Mouse (Mus musculus) 3134 (cell line): ENCODE results near the gene Tmem80.

Experiments
- DNase-seq: peaks from one replicate; pipeline ENCODE4 v3.0.0-alpha.2; 2011; ENCODE audit warnings: low spot score; ENCODE audit not compliant: insufficient read length; ENCODE audit errors: extremely low read depth

Tmem80 gene

DNA sequence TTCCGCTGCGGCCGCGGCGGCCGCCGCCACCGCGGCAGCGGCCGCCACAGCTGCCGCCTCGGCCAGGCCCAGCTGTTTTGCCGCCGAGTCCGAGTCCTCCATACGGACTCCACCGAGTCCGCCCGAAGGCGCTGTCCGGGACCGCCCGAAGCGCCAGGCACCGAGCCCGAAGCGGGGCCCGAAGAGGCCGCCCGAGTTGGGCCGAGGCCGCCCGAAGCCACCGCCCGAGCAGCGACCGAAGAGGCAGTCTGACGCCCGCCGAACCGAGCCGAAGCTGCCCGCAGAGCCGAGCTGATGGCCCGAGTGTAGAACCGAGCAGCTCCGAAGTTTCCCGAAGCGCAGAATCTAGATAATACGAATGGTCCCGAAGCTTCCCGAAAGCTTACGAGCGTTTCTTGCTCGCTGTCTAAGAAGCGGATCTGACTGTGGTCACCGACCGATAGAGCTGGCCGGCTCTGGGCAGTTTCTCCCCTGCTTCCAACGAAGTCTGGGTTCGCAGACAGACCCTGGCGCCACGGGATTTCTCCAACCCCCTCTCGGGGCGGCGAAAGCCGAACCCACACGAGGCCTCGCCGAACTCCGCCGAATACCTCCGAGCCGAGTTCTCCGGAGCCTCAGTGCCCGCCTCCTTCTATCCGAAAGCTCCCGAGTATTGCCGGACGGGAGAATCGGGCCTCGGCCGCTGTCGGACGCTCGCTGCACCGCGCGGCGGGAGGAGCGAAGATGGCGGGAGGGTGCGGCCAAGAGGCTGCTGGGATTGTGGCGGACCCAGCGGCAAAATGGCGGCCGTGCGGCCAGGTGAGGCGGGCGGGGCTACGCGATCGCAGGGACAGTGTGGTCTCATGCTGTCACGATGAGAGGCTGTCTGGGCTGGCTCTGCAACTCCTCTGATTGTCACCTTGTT is at the start of gene Tmem80, which contains the start of gene Deaf1:
Tmem80 (plus strand) TSS at position 271 of the 904 bp plus-strand sequence.
Deaf1 (minus strand) TSS at position 222 of the 904 bp plus-strand sequence.
- peak; percentile 95 for DNase-seq

DNA sequence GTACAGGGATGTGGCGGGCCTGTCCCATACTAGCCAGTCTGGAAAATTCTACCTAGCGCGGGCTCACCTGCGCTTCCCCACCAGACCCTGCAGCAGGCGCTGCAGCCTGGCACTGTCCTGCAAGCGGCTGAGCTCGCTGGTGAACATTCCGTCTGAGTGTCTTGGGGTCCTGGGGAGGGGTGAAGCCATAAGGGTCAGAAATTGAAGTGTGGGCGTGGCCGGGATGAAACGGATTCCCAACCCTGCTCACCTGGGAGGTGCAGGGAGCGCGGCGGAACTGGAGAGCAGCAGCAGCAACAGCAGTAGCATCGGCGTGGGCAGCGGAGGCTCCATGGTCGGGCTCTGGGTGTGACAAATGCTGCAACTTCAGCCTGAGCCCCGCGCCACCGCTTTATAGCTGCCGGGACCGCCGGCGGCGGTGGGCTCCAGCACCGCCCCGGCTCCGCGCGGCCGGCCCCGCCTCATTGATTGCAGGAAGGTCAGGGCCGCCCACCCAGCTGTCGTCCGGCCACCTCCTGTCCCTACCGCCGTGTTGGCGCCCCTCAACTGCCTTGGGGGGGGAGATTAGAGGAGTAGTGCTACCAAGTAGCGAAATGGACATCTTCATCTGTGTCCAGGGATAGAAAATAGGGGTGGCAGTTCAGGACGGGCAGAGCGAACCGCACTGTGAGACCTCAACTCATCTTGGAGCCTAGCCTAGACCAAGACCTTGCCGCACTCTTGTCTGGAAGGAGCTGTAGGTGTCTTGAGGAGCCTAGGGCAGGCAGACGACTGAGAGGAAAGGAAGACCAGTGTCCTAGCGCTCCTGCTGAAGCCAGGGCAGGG is 48.6 kb upstream of the Tmem80 start, which contains the start of gene Sct:
Sct (minus strand) TSS at position 368 of the 825 bp plus-strand sequence.
- no peak for DNase-seq

DNA sequence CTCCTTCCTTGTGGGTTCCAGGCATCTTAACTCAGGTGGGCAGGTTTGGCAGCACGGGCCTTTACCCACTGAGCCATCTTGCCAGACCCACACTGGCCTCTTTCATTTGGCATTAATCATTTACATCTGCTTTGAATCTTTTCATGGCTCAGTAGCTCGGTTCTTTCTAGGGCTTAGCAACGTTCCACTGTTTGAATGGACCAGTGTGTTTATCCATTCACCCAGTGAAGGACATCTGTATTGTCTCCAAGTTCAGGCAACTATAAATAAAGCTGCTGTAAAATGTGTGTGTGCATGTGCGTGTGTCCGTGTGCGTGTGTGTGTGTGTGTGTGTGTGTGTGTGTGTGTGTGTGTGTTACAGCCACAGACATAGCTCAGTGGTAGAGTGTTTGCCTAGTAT is 46.1 kb upstream of the Tmem80 start:
- DNase-seq, result no peak

DNA sequence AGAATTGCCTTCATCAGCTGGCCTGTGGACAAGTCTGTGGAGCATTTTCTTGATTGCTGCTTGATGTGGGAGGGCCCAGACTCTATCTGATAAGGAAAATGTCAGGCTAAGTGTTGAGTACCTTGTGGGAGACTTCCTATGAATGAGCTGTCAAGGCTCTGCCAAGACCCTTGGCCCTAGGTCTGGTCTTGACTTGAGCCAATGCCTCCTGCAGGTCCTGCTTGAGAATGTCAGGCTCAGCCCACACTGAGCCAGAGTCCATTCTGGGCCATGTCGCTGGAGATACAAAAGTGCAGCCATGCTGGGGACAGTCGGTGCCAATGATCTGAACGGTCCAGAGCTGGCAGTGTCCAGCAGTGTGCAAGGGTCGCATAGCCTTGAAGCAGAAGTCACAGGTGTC is 44.8 kb upstream of the Tmem80 start:
- DNase-seq, result no peak

DNA sequence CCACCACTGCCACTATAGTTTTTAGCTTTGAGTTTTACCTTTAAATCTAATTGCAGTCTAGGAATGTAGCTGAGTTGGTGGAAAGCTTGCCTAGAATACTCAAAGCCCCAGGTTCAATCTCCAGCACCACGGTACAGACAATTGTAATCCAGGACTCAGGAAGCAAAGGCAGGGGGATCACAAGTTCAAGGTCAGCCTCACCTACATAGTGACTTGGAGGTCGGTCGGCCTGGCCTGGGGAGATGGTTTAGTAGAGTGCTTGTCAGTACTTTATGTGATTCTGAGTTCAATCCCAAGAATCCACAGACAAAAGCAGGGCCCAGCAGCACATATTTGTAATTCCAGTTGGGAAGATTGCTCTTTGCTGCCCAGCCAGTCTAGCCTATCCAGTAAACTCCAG is 39.5 kb upstream of the Tmem80 start:
- DNase-seq, result no peak

DNA sequence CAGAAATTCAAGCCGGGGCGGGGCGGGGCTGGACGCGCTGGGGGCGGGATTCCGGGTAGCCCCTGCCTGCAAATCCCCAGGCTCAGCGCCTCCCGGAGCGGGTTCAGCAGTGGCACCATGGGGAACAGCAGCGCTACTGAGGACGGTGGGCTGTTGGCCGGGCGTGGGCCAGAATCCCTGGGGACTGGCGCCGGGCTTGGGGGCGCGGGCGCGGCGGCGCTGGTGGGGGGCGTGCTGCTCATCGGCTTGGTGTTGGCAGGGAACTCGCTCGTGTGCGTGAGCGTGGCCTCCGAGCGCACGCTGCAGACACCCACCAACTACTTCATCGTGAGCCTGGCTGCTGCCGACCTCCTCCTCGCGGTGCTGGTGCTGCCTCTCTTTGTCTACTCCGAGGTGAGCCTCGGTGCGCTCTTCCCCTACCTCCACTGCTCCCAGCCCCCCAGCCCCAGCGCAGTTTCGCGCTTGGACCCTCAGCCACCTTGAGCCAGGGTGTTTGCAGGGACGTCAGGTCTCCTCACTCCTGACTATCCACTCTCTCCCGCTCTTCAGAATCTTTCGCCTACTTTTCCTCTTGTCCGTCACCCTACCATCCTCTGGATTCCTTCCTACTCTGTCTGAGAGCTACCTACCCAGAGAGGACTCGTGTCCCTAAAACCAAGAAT is 35.5 kb upstream of the Tmem80 start, which contains the start of gene Drd4:
Drd4 (plus strand) TSS at position 86 of the 662 bp plus-strand sequence.
- DNase-seq, result no peak

DNA sequence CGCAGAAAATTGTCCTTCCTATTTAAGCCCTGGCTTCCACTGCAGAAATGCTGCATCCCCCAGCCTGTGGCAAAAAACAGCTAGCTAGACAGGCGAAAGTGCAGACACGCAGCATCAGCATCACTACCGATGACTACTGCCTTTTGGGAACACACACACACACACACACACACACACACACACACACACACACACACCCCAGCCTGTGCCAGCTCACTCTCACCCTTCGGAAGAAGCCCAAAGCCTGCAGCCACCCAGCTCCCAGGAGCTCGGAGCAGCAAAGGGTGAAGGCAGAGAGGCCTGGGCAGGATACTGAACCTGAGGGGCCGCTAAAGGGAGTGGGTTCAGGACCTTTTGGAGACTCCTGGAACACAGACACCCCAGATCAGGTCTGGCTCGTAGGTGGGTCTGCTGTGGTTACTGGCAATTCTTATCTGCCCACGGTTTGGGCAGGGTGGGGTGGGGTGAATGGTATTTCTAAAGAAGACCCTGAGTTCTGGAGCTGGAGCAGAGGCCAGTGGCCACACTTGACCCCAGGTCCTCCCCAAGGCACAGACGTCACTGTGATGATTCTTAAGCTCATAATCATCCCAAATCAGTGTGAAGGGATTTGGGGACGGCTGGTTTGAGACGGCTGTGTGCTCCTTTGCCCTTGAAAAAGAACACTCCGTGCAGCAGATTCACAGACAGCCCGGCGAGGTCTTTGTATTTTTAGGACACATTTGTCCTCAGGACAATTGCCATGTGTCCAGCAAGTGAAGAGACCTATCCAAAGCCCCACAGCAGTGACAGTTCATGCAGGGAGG is 34.8 kb upstream of the Tmem80 start:
- DNase-seq, result no peak

DNA sequence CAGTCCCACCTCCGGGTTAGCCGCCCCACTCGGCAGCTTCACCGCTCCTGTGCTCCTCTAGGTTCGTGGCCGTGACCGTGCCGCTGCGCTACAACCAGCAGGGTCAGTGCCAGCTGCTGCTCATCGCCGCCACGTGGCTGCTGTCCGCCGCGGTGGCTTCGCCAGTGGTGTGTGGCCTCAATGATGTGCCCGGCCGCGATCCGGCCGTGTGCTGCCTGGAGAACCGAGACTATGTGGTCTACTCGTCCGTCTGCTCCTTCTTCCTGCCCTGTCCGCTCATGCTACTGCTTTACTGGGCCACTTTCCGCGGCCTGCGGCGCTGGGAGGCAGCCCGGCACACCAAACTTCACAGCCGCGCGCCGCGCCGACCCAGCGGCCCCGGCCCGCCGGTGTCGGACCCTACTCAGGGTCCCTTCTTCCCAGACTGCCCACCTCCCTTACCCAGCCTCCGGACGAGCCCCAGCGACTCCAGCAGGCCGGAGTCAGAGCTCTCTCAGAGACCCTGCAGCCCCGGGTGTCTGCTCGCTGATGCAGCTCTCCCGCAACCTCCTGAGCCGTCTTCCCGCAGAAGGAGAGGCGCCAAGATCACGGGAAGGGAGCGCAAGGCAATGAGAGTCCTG is 33.6 kb upstream of the Tmem80 start:
- DNase-seq, result no peak

DNA sequence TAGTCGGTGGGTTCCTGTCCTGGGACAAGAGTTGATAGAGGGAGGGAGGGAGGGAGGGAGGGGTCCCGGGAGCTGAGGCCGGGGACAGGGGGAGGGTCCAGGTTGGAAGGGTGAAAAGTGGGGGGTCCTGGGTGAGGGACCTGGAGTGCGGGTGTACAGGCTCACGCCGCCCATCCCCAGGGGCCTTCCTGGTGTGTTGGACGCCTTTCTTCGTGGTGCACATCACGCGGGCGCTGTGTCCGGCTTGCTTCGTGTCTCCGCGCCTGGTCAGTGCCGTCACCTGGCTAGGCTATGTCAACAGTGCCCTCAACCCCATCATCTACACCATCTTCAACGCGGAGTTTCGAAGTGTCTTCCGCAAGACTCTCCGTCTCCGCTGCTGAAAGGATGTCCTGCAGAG is 33.1 kb upstream of the Tmem80 start:
- no peak for DNase-seq

DNA sequence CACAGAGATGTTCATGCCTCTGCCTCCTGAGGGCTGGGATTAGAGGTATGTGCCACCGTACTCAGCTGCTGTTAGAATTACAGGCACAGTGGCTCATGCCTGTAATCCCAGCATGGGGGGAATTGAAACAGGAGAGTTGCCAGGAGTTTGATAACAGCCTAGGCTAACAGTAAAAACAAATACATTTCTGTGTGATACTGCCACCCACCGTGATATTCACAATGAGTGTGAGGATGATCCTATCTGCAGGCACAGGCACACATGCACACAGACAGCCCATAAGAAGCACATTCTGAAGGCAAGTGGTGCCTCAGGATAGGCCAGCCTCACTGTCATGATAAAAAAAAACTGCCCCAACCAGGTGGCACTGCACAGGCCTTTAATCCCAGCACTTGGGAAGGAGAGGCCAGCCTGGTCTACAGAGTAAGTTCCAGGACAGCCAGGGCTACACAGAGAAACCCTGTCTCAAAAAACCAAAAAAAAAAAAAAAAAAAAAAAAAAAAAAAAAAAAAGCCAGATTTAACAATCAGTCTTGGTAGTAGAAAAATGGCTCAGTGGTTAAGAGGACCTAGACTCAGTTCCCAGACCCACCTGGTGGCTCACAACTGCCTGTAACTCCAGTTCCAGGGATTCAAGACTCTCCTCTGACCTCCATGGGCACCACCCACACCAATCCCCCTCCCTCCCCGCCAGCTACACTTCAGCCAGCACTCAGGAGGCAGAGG is 29.5 kb upstream of the Tmem80 start:
- DNase-seq, result no peak

DNA sequence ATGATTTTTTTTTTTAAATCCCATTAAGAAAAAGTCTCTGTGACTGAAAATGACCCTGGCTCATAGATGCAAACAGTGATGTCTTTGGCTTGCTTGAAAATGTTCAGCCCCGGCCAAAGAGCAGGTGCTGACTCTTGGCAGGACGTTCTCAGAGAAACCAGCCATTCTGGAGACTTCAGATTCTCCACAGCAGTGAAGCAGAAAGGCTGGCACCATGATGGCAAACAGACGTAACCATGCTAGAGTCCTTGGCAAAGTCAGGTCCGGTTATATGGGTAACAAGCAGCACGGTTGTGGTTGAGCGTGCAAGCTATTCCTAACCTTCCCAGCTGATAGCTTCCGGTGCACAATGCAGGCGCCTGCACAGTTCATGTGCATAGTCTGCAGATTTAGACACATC is 28.4 kb upstream of the Tmem80 start:
- no peak for DNase-seq

DNA sequence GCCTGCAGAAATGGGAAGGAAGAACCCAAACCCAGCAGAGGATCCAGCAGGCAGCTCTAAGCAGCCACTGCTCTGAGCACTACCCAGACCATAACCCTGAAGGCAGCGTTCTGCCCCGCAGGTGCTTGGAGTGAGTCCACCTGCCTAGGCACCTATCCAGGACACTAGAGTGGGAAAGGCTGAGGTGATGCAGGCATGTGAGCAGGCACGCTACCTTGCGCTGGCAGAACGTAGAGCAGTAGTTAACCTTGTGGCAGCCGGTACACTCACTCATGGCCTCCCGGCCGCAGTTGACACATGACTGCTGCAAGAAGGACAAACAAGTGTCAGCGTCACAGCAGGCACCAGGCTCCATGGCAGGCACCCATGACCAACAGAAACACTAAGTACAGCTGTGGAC is 26.2 kb upstream of the Tmem80 start:
- DNase-seq, result no peak

DNA sequence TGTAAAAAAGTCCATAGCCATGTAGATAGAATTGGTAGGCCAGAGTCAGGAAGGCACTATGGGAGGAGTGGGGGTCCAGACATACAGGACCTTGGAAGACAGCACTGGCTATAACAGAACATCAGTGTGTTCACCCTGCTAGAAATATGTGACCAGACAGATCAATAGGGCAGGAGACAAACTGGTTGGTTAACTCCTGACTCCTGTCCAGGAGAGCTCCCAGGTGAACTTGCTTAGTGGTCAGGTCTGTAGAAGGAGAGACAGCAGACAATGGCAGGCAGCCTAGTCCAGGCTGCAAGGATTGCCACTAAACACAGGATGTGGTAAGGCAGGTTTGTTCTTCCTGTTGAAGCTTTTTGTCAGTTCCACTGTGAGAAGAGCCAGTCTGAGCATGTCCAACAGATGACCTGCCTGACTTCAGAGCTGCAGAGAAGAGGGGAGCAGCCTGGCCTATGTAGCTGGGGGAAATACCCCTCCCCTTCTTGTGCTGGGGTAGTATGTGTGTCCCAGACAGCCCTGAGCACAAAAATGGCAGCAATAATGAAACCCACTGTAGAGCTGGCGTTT is 24.8 kb upstream of the Tmem80 start:
- DNase-seq, result no peak

DNA sequence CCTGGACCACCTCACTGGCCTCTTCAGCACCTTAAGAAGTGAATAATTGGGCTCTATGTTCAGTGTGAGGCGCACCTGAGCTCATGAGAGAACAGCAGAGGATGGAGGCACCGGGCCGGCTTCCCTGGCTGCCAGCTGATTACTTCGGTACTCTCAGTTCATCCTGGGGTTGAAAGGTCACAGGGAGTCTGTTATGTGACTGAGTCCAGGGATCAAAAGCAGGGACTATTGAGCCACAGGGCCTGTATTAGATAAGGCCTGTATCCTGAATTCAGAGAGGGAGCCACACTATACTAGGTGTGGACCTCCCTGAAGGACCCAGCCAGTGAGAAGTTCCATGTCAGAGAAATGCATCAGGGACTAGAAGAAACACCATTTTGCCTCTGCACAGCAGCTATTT is 23.0 kb upstream of the Tmem80 start:
- no peak for DNase-seq

DNA sequence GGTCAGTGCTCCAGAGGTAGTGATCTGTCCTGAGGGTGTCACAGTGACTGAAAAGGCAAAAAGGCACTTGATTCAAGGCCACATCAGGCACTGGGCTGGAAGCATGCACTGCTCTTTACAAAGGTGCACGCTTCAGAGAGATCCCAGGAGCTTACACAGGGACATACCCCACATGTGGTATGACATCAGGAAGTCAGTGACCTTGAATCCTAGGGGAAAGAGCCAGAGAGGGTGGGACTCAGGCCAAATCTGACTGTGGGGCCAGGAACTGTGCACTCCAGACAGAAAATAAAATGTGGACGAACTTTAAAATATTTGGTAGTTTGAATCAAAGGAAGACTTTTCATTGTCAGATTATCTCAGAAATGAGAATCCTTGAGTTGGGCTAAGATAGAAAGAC is 13.1 kb upstream of the Tmem80 start:
- DNase-seq, result no peak

DNA sequence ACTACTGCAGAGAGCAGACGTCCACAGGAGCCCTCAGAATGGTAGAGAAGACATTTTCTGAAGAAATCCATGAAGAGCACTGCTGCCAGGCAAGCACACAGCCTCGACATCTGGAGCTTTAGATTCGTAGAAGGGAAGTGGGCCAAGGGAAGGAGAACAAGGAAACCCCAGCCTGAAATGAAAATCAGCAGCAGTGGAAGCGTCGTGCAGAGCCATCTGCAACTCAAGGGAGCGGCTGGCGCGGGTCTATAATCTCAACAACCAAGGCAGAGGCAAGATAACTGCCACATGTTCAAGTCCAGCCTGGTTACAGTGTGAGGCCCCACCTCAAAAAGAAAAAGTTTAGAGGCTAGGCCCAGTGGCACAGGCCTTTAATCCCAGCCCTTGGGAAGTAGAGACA is 12.5 kb upstream of the Tmem80 start:
- no peak for DNase-seq

DNA sequence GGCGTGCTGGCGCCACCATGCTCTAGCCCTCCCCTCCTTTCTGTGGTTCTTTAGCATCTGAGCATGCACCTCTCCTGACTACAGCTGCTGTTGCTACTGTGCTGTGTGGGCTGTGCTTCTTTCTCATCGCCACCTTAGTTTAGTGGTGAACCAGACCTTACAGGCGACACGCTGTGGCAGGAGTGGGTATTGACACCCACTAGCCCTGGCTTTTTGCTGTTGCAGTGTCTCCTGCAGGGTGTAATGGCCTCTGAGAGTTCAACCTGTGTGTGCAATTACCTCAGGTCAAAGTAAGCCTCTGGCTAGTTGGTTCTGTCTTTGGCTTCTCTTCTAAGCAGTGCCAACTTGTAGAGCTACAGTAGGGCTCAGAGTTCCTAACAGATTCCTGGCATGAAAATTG is 11.6 kb upstream of the Tmem80 start:
- DNase-seq, result no peak

DNA sequence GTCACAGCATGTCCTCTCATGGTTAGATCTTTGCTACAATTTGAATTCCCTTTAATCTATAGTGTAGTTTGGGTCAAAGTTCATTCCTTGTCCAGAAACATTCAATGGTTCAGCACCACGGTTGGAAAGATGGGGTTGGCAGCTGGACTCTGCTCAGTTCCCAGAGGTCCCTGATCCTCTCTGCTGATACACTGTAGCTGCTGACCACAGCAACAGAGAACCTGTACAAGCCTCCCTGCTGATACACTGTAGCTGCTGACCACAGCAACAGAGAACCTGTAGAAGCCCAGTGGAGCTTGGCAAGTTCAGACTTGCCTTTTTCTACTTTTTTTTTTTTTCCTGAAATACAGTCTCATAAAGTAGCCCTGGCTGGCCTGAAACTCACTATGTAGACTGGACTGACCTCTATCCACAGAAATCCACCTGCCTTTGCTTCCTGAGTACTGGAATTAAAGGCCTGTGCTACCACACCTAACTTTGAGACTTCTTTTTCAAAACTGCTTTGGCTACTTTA is 9.9 kb upstream of the Tmem80 start:
- DNase-seq, result no peak

DNA sequence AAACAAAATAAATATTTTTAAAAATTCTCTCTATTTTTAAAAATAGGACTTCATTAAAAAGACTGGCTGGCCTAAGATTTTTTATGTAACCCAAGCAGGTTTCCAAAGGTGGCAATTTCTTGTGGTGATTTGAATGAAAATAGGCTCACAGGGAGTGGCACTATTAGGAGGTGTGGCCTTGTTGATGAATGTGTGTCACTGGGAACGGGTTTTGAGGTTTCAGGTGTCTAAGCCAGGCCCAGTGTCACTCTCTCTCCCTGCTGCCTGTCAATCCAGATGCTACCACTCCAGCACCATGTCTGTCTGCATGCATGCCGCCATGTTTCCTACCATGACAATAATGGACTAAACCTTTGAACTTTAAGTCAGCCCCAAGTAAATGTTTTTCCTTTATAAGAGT is 8.1 kb upstream of the Tmem80 start:
- DNase-seq, result no peak
